In the genomic region with DNA sequence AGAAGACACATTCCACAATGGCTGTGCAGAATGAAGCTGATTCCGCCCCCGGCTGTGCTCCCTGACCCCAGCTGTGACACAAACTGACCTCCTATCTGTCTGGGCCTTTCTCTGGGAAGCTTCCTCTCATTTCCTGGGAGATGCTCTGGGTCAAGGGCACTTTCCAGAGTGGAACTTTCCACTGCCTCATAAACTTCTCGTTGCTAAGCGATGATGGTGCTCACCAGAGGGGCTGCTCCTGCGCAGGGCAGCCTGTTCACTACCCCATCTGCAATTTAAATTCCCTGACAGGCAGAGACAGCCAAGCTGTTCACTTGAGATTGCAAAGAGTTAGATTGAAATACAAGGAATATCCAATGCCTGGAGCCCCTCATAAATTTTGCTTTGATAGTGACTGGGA, we compare ENCODE assay signal across 13 mouse cellular contexts.
DNase-seq lines count a peak whose midpoint lies in the region; ATAC-seq and TF ChIP-seq lines count a peak whose summit lies in the region.
"Had no signal": no experiment of that assay in that cellular context is flagged by ENCODE, and none has a peak within 500 bp of the region (broad histone marks: within the 10 kb centered on the region; RNA-seq: fewer than 3 reads in every experiment).

No protein-coding gene starts in this region.

- no peaks in the 10 kb centered on the region for H3K9me3 ChIP-seq in forebrain, embryonic 13.5 days (replicated peaks)
- H3K9me3 ChIP-seq in forebrain, embryonic 11.5 days (ENCODE audit: control insufficient read depth, low read length) = no peaks in the 10 kb centered on the region
- no peaks in the 10 kb centered on the region for H3K9me3 ChIP-seq in kidney, embryonic 16.5 days (ENCODE audit: low read length)
- H3K9me3 ChIP-seq in midbrain, postnatal 0 days (ENCODE audit: low read length) = no peaks in the 10 kb centered on the region
- H3K9me3 ChIP-seq: G1E; midbrain, embryonic 12.5 days had no signal

- no peak for DNase-seq in forebrain, embryonic 11.5 days (ENCODE audit: low spot score)
- DNase-seq in brain, adult 2 months (ENCODE audit: low read depth, low spot score) = peak; percentile 24
- DNase-seq in midbrain, postnatal 0 days (ENCODE audit: low spot score) = peak; percentile 27
- DNase-seq in c-Kit-positive CD71-positive TER-119-positive erythroid progenitor cells, embryonic 14.5 days (ENCODE audit: low spot score) = no peak
- no peak for DNase-seq in adrenal gland, adult 2 months
- DNase-seq in liver = no peak
- DNase-seq: cerebellum, adult 11 months; lung, adult 2 months had no signal

- peak; percentile 46; the same call in 1 of the 2 replicates for ATAC-seq in forebrain, embryonic 13.5 days
- ATAC-seq in forebrain, embryonic 11.5 days (replicated peaks; ENCODE audit: low FRiP score) = no peak
- ATAC-seq in kidney, embryonic 16.5 days (ENCODE audit: low FRiP score, low TSS enrichment) = peak; percentile 75; the same call in 1 of the 2 replicates
- ATAC-seq in midbrain, postnatal 0 days (ENCODE audit: low FRiP score) = 0 out of 2 replicates have a peak, but pooled peaks have one; percentile 39
- ATAC-seq: intestine, postnatal 0 days had no signal

- WGBS in forebrain, embryonic 13.5 days = 65% methylated on average over 5 of the region's 5 CpGs
- WGBS in forebrain, embryonic 11.5 days = 76% methylated on average over 5 of the region's 5 CpGs
- WGBS in kidney, embryonic 16.5 days = 23% methylated on average over 5 of the region's 5 CpGs
- WGBS in midbrain, postnatal 0 days = 31% methylated on average over 5 of the region's 5 CpGs

- no peak overlapping the region for H3K9ac ChIP-seq in forebrain, embryonic 13.5 days
- H3K9ac ChIP-seq in forebrain, embryonic 11.5 days (ENCODE audit: low read length) = no peak overlapping the region
- no peak overlapping the region for H3K9ac ChIP-seq in kidney, embryonic 16.5 days (replicated peaks; ENCODE audit: low read length)
- H3K9ac ChIP-seq in midbrain, postnatal 0 days (replicated peaks; ENCODE audit: low read length, poor library complexity, severe bottlenecking) = no peak overlapping the region
- H3K9ac ChIP-seq: midbrain, embryonic 12.5 days had no signal

- peaks cover 9% of the 10 kb centered on the region for H3K27me3 ChIP-seq in forebrain, embryonic 13.5 days
- H3K27me3 ChIP-seq in forebrain, embryonic 11.5 days (ENCODE audit: control insufficient read depth, insufficient read depth, low read length) = no peaks in the 10 kb centered on the region
- no peaks in the 10 kb centered on the region for H3K27me3 ChIP-seq in kidney, embryonic 16.5 days (ENCODE audit: insufficient read depth, low read length)
- H3K27me3 ChIP-seq in midbrain, postnatal 0 days (ENCODE audit: insufficient read depth, low read length) = no peaks in the 10 kb centered on the region

- H3K36me3 ChIP-seq in forebrain, embryonic 13.5 days (ENCODE audit: poor library complexity, severe bottlenecking) = no peaks in the 10 kb centered on the region
- H3K36me3 ChIP-seq in forebrain, embryonic 11.5 days (ENCODE audit: control insufficient read depth, insufficient read depth, low read length) = no peaks in the 10 kb centered on the region
- H3K36me3 ChIP-seq in kidney, embryonic 16.5 days (ENCODE audit: insufficient read depth, low read length) = no peaks in the 10 kb centered on the region
- H3K36me3 ChIP-seq in midbrain, postnatal 0 days (ENCODE audit: insufficient read depth, low read length) = no peaks in the 10 kb centered on the region
- H3K36me3 ChIP-seq: G1E; midbrain, embryonic 12.5 days had no signal

- H3K4me2 ChIP-seq in forebrain, embryonic 13.5 days = no peak overlapping the region
- H3K4me2 ChIP-seq in forebrain, embryonic 11.5 days (ENCODE audit: low read depth, low read length, severe bottlenecking) = no peak overlapping the region
- peak overlapping the region; percentile 35 for H3K4me2 ChIP-seq in kidney, embryonic 16.5 days (replicated peaks; ENCODE audit: low read depth, low read length)
- no peak overlapping the region for H3K4me2 ChIP-seq in midbrain, postnatal 0 days (ENCODE audit: low read depth, low read length, poor library complexity, severe bottlenecking)
- H3K4me2 ChIP-seq: midbrain, embryonic 12.5 days had no signal

- no peak overlapping the region for H3K4me3 ChIP-seq in forebrain, embryonic 13.5 days
- no peak overlapping the region for H3K4me3 ChIP-seq in forebrain, embryonic 11.5 days (ENCODE audit: low read depth, low read length)
- H3K4me3 ChIP-seq in kidney, embryonic 16.5 days (ENCODE audit: low read length) = no peak overlapping the region
- no peak overlapping the region for H3K4me3 ChIP-seq in midbrain, postnatal 0 days (ENCODE audit: low read depth, low read length)
- H3K4me3 ChIP-seq: midbrain, embryonic 12.5 days had no signal

- TF ChIP-seq CTCF in midbrain, postnatal 0 days (IDR thresholded peaks at IDR 0.05) = no peak

- H3K4me1 ChIP-seq in forebrain, embryonic 13.5 days = peaks cover 10% of the 10 kb centered on the region
- no peaks in the 10 kb centered on the region for H3K4me1 ChIP-seq in forebrain, embryonic 11.5 days (replicated peaks; ENCODE audit: control insufficient read depth, insufficient read depth, low read length)
- peaks cover 12% of the 10 kb centered on the region for H3K4me1 ChIP-seq in kidney, embryonic 16.5 days (ENCODE audit: insufficient read depth, low read length)
- 0 out of 2 replicates have a peak, but pooled peaks cover 7% of the 10 kb centered on the region for H3K4me1 ChIP-seq in midbrain, postnatal 0 days (ENCODE audit: insufficient read depth, low read length)

- H3K27ac ChIP-seq in forebrain, embryonic 13.5 days = no peak overlapping the region
- no peak overlapping the region for H3K27ac ChIP-seq in forebrain, embryonic 11.5 days (ENCODE audit: low read depth, low read length)
- H3K27ac ChIP-seq in kidney, embryonic 16.5 days (ENCODE audit: low read length) = peak overlapping the region; percentile 35; the same call in 1 of the 2 replicates
- H3K27ac ChIP-seq in midbrain, postnatal 0 days (ENCODE audit: low read depth, low read length) = no peak overlapping the region

Comparison
In these comparisons a context has a peak if more than half of its experiments do, and no peak if none do; other contexts are left out.
1. DNase-seq: peak in brain, adult 2 months (single experiment) and midbrain, postnatal 0 days (single experiment); none in forebrain, embryonic 11.5 days (single experiment), c-Kit-positive CD71-positive TER-119-positive erythroid progenitor cells, embryonic 14.5 days (single experiment), adrenal gland, adult 2 months (single experiment) and liver (single experiment).